Comparison of ENCODE assay signal across 8 mouse cellular contexts in genomic region chr5:124424723-124425411, GRCm38 (mm10). TPM values are rescaled to one million over a fixed set of nuclear protein-coding genes. Genes with fewer than 3 reads are reported as not detected.
DNase-seq lines count a peak whose midpoint lies in the region; ATAC-seq and TF ChIP-seq lines count a peak whose summit lies in the region.

No protein-coding gene starts in this region.

- TF ChIP-seq EP300 in MEL (IDR thresholded peaks at IDR 0.05; ENCODE audit: low read depth in 1 of 2, low read length in 2 of 2), result no peak

- under 1% methylated on average over 62 of the region's 63 CpGs for WGBS in forebrain, embryonic 11.5 days
- under 1% methylated on average over 62 of the region's 63 CpGs for WGBS in hindbrain, embryonic 16.5 days

- peak in 1 of 2 experiments; percentile 29 for DNase-seq in layer of hippocampus, adult 2 months (ENCODE audit: low spot score in 2 of 2)
- DNase-seq in layer of hippocampus, adult 9-10 months (ENCODE audit: low spot score), result no peak
- peak; percentile 63 for DNase-seq in MEL (ENCODE audit: low read depth, low spot score)
- DNase-seq in forebrain, embryonic 11.5 days (ENCODE audit: low spot score), result peak; percentile 63
- peak; percentile 52 for DNase-seq in liver
- peak; percentile 30 to 34 for DNase-seq in natural killer cell, adult 2 months (ENCODE audit: low spot score in 2 of 2)
- DNase-seq in thymus, postnatal 25 days, result peak; percentile 20

- H3K27ac ChIP-seq in layer of hippocampus, adult 2 months, result peak overlapping the region; percentile 99
- H3K27ac ChIP-seq in MEL (ENCODE audit: control insufficient read depth, low read depth, low read length), result peak overlapping the region; percentile 82
- H3K27ac ChIP-seq in forebrain, embryonic 11.5 days (ENCODE audit: low read depth, low read length), result peak overlapping the region; percentile 31; the same call in 1 of the 2 replicates
- H3K27ac ChIP-seq in hindbrain, embryonic 16.5 days (ENCODE audit: low read depth, low read length), result peak overlapping the region; percentile 98

- TF ChIP-seq POLR2A in MEL (IDR thresholded peaks at IDR 0.05; ENCODE audit: control insufficient read depth in 1 of 2, insufficient read depth in 1 of 2, low read depth in 1 of 2, low read length in 2 of 2, poor library complexity in 1 of 2), result no peak; a peak in 2 of 4 replicates

- H3K9ac ChIP-seq in MEL (ENCODE audit: control insufficient read depth, low read depth, low read length, poor library complexity, severe bottlenecking), result peak overlapping the region; percentile 100
- peak overlapping the region; percentile 94 for H3K9ac ChIP-seq in forebrain, embryonic 11.5 days (ENCODE audit: low read length)
- H3K9ac ChIP-seq in hindbrain, embryonic 16.5 days (ENCODE audit: low read depth, low read length), result peak overlapping the region; percentile 93

- H3K4me2 ChIP-seq in forebrain, embryonic 11.5 days (ENCODE audit: low read depth, low read length, severe bottlenecking), result peak overlapping the region; percentile 86
- H3K4me2 ChIP-seq in hindbrain, embryonic 16.5 days (ENCODE audit: low read length), result peak overlapping the region; percentile 66

- no peak for TF ChIP-seq RAD21 in MEL (IDR thresholded peaks at IDR 0.05; ENCODE audit: low read depth, low read length)

- H3K9me3 ChIP-seq in MEL (replicated peaks; ENCODE audit: insufficient read depth, low read length), result no peaks in the 10 kb centered on the region
- H3K9me3 ChIP-seq in forebrain, embryonic 11.5 days (ENCODE audit: control insufficient read depth, low read length), result no peaks in the 10 kb centered on the region
- no peaks in the 10 kb centered on the region for H3K9me3 ChIP-seq in hindbrain, embryonic 16.5 days (ENCODE audit: control insufficient read depth, low read length)

- H3K79me2 ChIP-seq in MEL (ENCODE audit: control insufficient read depth, insufficient read depth, low read length, poor library complexity), result peaks cover 53% of the 10 kb centered on the region

- H3K4me3 ChIP-seq in layer of hippocampus, adult 2 months, result peak overlapping the region; percentile 98
- peak overlapping the region; percentile 84 to 100 for H3K4me3 ChIP-seq in MEL (ENCODE audit: control insufficient read depth in 1 of 2, insufficient read depth in 1 of 2, low read depth in 2 of 2, low read length in 2 of 2)
- H3K4me3 ChIP-seq in forebrain, embryonic 11.5 days (ENCODE audit: low read depth, low read length), result peak overlapping the region; percentile 97
- peak overlapping the region; percentile 97 for H3K4me3 ChIP-seq in hindbrain, embryonic 16.5 days (ENCODE audit: low read length)

- H3K36me3 ChIP-seq in MEL (ENCODE audit: control insufficient read depth in 1 of 2, insufficient read depth in 2 of 2, low read length in 2 of 2), result peaks cover 0 to 36% of the 10 kb centered on the region in 2 experiments; a peak in 2 of 4 replicates
- no peaks in the 10 kb centered on the region for H3K36me3 ChIP-seq in forebrain, embryonic 11.5 days (ENCODE audit: control insufficient read depth, insufficient read depth, low read length)
- H3K36me3 ChIP-seq in hindbrain, embryonic 16.5 days (ENCODE audit: control insufficient read depth, insufficient read depth, low read length), result no peaks in the 10 kb centered on the region

- no peak for TF ChIP-seq CTCF in layer of hippocampus, adult 2 months (conservative IDR thresholded peaks at IDR 0.05)
- TF ChIP-seq CTCF in MEL (IDR thresholded peaks at IDR 0.05 in 2 of 3, conservative IDR thresholded peaks at IDR 0.05 in 1 of 3; ENCODE audit: control insufficient read depth in 1 of 3, insufficient read depth in 1 of 3, low read depth in 2 of 3, low read length in 3 of 3, poor library complexity in 1 of 3, severe bottlenecking in 1 of 3), result no peak

- peak; percentile 77 for ATAC-seq in forebrain, embryonic 11.5 days (replicated peaks; ENCODE audit: low FRiP score)
- peak; percentile 77 for ATAC-seq in hindbrain, embryonic 16.5 days

- H3K27me3 ChIP-seq in MEL (ENCODE audit: control insufficient read depth in 1 of 2, insufficient read depth in 2 of 2, low read length in 2 of 2), result no peaks in the 10 kb centered on the region
- no peaks in the 10 kb centered on the region for H3K27me3 ChIP-seq in forebrain, embryonic 11.5 days (ENCODE audit: control insufficient read depth, insufficient read depth, low read length)
- H3K27me3 ChIP-seq in hindbrain, embryonic 16.5 days (replicated peaks; ENCODE audit: control insufficient read depth, insufficient read depth, low read length), result no peaks in the 10 kb centered on the region

- H3K4me1 ChIP-seq in MEL (ENCODE audit: control insufficient read depth in 1 of 2, insufficient read depth in 2 of 2, low read length in 2 of 2), result peaks cover 8 to 11% of the 10 kb centered on the region in 2 experiments
- no peaks in the 10 kb centered on the region; the same call in 1 of the 2 replicates for H3K4me1 ChIP-seq in forebrain, embryonic 11.5 days (replicated peaks; ENCODE audit: control insufficient read depth, insufficient read depth, low read length)
- peaks cover 14% of the 10 kb centered on the region for H3K4me1 ChIP-seq in hindbrain, embryonic 16.5 days (ENCODE audit: control insufficient read depth, insufficient read depth, low read depth, low read length)

TF ChIP-seq in MEL, 35 proteins besides CTCF, POLR2A, EP300 and RAD21:
- TF ChIP-seq GATA1 (IDR thresholded peaks at IDR 0.05; ENCODE audit: low read depth, low read length), result no peak
- 0 out of 2 replicates have a peak, but pooled peaks have one; percentile 2 for TF ChIP-seq NELFE (IDR thresholded peaks at IDR 0.05; ENCODE audit: low read depth, low read length)

RNA-seq across cellular contexts. Expression of gene Sbno1, which starts 0.9 kb away (rescaled TPM):
- 100 to 1,000 TPM; 157 to 166 TPM for total RNA-seq in layer of hippocampus, adult 2 months (2021)
- total RNA-seq in MEL (2012; rRNA removed), result 38.8 and 39.3 TPM in 2 replicates
- 100 to 1,000 TPM in 1 of 2 experiments, 10 to 100 TPM in 1; 32.4 to 500 TPM for polyA plus RNA-seq in MEL (2012; ENCODE audit: insufficient read depth in 1 of 2, insufficient read length in 2 of 2, low read depth in 1 of 2, low replicate concordance in 2 of 2, missing spikeins in 1 of 2)
- 87.3 and 92.8 TPM in 2 replicates for polyA plus RNA-seq in forebrain, embryonic 11.5 days (2014; fragmentation: Nextera tagmentation; extraction: Ambion mirVana)
- polyA plus RNA-seq in hindbrain, embryonic 16.5 days (2015; fragmentation: Nextera tagmentation; extraction: Ambion mirVana), result 83.6 and 84.3 TPM in 2 replicates

RNA-seq across cellular contexts. Expression of gene Kmt5a, which starts 14.9 kb away (rescaled TPM):
- 10 to 100 TPM; 55.8 to 70.3 TPM for total RNA-seq in layer of hippocampus, adult 2 months (2021)
- total RNA-seq in MEL (2012; rRNA removed), result 104 and 110 TPM in 2 replicates
- polyA plus RNA-seq in MEL (2012; ENCODE audit: insufficient read depth in 1 of 2, insufficient read length in 2 of 2, low read depth in 1 of 2, low replicate concordance in 2 of 2, missing spikeins in 1 of 2), result 100 to 1,000 TPM in 1 of 2 experiments, 10 to 100 TPM in 1; 88.6 to 243 TPM
- 120 and 133 TPM in 2 replicates for polyA plus RNA-seq in forebrain, embryonic 11.5 days (2014; fragmentation: Nextera tagmentation; extraction: Ambion mirVana)
- 12.0 and 14.6 TPM in 2 replicates for polyA plus RNA-seq in hindbrain, embryonic 16.5 days (2015; fragmentation: Nextera tagmentation; extraction: Ambion mirVana)

RNA-seq across cellular contexts. Expression of gene Rilpl2, which starts 53.3 kb away (rescaled TPM):
- total RNA-seq in layer of hippocampus, adult 2 months (2021), result 10 to 100 TPM; 19.3 TPM
- 12.1 and 13.4 TPM in 2 replicates for total RNA-seq in MEL (2012; rRNA removed)
- 10 to 100 TPM in 1 of 2 experiments, not detected in 1; 14.3 TPM for polyA plus RNA-seq in MEL (2012; ENCODE audit: insufficient read depth in 1 of 2, insufficient read length in 2 of 2, low read depth in 1 of 2, low replicate concordance in 2 of 2, missing spikeins in 1 of 2)
- polyA plus RNA-seq in forebrain, embryonic 11.5 days (2014; fragmentation: Nextera tagmentation; extraction: Ambion mirVana), result 20.7 and 22.1 TPM in 2 replicates
- polyA plus RNA-seq in hindbrain, embryonic 16.5 days (2015; fragmentation: Nextera tagmentation; extraction: Ambion mirVana), result 28.5 and 31.8 TPM in 2 replicates

RNA-seq across cellular contexts. Expression of gene Snrnp35, which starts 58.1 kb away (rescaled TPM):
- total RNA-seq in layer of hippocampus, adult 2 months (2021), result 10 to 100 TPM; 25.7 to 25.9 TPM
- total RNA-seq in MEL (2012; rRNA removed), result 11.7 and 12.2 TPM in 2 replicates
- 10 to 100 TPM in 1 of 2 experiments, not detected in 1; 18.3 TPM for polyA plus RNA-seq in MEL (2012; ENCODE audit: insufficient read depth in 1 of 2, insufficient read length in 2 of 2, low read depth in 1 of 2, low replicate concordance in 2 of 2, missing spikeins in 1 of 2)
- 14.3 and 17.3 TPM in 2 replicates for polyA plus RNA-seq in forebrain, embryonic 11.5 days (2014; fragmentation: Nextera tagmentation; extraction: Ambion mirVana)
- polyA plus RNA-seq in hindbrain, embryonic 16.5 days (2015; fragmentation: Nextera tagmentation; extraction: Ambion mirVana), result 19.6 and 21.9 TPM in 2 replicates

Comparison
In these comparisons a context has a peak if more than half of its experiments do, and no peak if none do; other contexts are left out.
1. H3K27ac ChIP-seq: peak in every context shown above with its lines; median percentile 99 in layer of hippocampus, adult 2 months; 98 in hindbrain, embryonic 16.5 days; 82 in MEL; 31 in forebrain, embryonic 11.5 days.